Mouse (Mus musculus) adrenal gland, postnatal 4 days (tissue): Measurements from ENCODE around the gene Gm5862. TPM values are rescaled to one million over a fixed set of nuclear protein-coding genes. Genes with fewer than 3 reads are reported as not detected.
"Not testable (repeated sequence)": the region's sequence is repeated elsewhere in the genome, so short reads cannot be mapped to it uniquely, and the experiment has no call there.

ENCODE experiments used
- DNase-seq, 2 experiments: peaks; one replicate each; pipeline ENCODE4 v3.0.0; 2021 to 2022; ENCODE audit warnings: low spot score in 2 of 2, mixed read lengths in 2 of 2
- long read RNA-seq, 2 experiments: library from polyadenylated mRNA; stranded (forward); transcript quantifications; one replicate each; pipeline ENCODE4 v2.0.0; 2021
- total RNA-seq, 2 experiments: library from RNA; stranded (reverse); gene quantifications; 2 replicates each; pipeline ENCODE4 v1.2.3; 2021

Gene Gm5862
- total RNA-seq: not detected
- long read RNA-seq, experiment 1: 0 reads
- long read RNA-seq, experiment 2: 0 reads

DNA sequence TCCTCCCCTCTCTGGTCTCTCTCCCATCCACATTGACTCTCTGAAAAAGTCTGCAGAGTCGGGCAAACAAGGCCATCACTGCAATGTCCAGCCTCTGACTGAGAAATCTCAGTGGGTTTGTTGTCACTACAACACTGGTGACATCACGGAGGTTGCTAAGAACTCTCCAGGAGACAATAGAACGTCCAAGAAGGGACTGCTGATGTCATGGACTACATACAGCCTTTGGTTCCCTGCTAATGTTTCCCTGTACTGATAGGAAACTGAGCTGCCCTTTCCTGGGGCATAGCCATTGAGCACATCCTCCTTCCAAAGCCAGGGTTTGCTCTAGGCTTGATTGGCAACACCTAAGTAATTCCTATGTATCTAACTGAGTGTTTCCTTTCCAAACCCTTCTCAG, at the start of gene Gm5862:
Gene Gm5862, minus strand, starts transcription at position 101 of the 400 bp plus-strand sequence.
- DNase-seq: not testable (repeated sequence)

DNA sequence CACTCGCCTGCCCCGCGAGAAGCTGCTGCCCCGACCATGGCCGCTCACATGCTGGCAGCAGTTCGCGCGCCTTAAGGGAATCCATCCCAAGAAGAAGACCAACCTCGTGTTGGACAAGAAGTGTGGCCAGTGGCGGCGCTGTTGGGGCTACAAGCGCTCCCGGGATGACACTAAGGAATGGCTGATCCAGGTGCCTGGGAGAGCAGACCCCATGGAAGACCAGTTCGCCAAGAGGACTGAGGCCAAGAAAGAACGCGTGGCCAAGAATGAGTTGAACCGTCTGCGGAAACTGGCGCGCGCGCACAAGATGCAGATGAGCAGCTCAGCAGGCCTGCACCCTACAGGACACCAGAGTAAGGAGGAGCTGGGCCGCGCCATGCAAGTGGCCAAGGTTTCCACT, 48.0 kb upstream of the Gm5862 start:
- no peak for DNase-seq

DNA sequence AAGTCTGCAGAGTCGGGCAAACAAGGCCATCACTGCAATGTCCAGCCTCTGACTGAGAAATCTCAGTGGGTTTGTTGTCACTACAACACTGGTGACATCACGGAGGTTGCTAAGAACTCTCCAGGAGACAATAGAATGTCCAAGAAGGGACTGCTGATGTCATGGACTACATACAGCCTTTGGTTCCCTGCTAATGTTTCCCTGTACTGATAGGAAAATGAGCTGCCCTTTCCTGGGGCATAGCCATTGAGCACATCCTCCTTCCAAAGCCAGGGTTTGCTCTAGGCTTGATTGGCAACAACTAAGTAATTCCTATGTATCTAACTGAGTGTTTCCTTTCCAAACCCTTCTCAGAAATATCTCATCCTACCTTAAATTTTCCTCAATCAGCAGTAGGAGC, 35.8 kb upstream of the Gm5862 start, which contains the start of gene Gm7347:
Gene Gm7347, minus strand, starts transcription at position 101 of the 400 bp plus-strand sequence.
- not testable (repeated sequence) for DNase-seq

DNA sequence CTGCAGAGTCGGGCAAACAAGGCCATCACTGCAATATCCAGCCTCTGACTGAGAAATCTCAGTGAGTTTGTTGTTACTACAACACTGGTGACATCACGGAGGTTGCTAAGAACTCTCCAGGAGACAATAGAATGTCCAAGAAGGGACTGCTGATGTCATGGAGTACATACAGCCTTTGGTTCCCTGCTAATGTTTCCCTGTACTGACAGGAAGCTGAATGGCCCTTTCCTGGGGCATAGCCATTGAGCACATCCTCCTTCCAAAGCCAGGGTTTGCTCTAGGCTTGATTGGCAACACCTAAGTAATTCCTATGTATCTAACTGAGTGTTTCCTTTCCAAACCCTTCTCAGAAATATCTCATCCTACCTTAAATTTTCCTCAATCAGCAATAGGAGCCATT, 16.7 kb upstream of the Gm5862 start, which contains the start of gene Speer4a:
Gene Speer4a, minus strand, starts transcription at position 101 of the 400 bp plus-strand sequence.
- not testable (repeated sequence) for DNase-seq

DNA sequence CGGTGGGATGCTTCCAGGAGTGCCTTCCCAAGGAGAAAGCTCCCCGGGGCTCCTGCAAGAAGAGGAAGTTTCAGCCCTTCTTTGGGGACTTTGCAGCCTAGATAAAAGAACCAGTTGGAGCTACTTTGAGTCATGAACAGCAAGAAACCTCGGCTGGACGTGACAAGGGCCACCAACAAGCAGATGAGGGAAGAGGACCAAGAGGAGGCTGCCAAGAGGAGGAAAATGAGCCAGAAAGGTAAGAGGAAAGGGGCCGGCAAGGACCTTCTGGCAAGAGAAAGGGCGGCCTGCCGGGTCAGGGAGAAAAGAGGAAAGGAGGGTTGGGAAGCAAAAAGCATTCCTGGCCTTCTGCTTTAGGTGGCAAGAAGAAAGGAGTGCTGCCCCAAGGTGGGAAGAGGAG, 15.0 kb downstream of the Gm5862 start:
- not testable (repeated sequence) for DNase-seq

DNA sequence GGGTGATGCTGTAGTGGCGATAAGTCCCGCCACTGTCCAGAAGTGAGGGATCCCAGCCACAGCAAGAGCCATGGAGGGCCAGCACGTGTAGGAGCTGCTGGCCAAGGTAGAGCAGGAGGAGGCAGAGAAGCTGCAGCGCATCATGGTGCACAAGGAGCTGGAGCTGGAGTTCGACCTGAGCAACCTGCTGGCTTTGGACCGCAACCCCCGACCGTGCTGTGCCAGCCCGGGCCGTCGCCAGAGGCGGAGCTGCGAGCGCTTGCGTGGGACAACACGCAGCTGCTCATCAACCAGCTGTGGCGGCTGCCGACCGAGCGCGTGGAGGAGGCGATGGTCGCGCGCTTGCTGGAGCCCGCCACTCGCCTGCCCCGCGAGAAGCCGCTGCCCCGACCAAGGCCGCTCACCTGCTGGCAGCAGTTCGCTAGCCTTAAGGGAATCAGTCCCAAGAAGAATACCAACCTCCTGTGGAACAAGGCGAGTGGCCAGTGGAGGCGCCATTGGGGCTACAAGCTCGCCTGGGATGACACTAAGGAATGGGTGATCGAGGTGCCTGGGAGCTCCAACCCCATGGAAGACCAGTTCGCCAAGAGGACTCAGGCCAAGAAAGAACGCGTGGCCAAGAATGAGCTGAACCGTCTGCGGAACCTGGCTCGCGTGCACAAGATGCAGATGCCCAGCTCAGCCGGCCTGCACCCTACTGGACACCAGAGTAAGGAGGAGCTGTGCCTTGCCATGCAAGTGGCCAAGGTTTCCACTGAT, 15.6 kb downstream of the Gm5862 start:
- DNase-seq: peak; percentile 4 to 5

DNA sequence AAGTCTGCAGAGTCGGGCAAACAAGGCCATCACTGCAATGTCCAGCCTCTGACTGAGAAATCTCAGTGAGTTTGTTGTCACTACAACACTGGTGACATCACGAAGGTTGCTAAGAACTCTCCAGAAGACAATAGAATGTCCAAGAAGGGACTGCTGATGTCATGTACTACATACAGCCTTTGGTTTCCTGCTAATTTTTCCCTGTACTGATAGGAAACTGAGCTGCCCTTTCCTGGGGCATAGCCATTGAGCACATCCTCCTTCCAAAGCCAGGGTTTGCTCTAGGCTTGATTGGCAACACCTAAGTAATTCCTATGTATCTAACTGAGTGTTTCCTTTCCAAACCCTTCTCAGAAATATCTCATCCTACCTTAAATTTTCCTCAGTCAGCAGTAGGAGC, 18.0 kb downstream of the Gm5862 start, which contains the start of gene Gm1979:
Gene Gm1979, minus strand, starts transcription at position 101 of the 400 bp plus-strand sequence.
- DNase-seq: not testable (repeated sequence)

DNA sequence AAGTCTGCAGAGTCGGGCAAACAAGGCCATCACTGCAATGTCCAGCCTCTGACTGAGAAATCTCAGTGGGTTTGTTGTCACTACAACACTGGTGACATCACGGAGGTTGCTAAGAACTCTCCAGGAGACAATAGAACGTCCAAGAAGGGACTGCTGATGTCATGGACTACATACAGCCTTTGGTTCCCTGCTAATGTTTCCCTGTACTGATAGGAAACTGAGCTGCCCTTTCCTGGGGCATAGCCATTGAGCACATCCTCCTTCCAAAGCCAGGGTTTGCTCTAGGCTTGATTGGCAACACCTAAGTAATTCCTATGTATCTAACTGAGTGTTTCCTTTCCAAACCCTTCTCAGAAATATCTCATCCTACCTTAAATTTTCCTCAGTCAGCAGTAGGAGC, 34.2 kb downstream of the Gm5862 start, which contains the start of gene Gm21698:
Gene Gm21698, minus strand, starts transcription at position 101 of the 400 bp plus-strand sequence.
- DNase-seq: not testable (repeated sequence)

DNA sequence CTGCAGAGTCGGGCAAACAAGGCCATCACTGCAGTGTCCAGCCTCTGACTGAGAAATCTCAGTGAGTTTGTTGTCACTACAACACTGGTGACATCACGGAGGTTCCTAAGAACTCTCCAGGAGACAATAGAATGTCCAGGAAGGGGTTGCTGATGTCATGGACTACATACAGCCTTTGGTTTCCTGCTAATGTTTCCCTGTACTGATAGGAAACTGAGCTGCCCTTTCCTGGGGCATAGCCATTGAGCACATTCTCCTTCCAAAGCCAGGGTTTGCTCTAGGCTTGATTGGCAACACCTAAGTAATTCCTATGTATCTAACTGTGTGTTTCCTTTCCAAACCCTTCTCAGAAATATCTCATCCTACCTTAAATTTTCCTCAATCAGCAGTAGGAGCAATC, 50.2 kb downstream of the Gm5862 start, which contains the start of gene Gm21680:
Gene Gm21680, minus strand, starts transcription at position 101 of the 400 bp plus-strand sequence.
- DNase-seq: not testable (repeated sequence)

Other genes with a start within 250 kb of the Gm5862 start
- not detected for gene Gm21663, start 80.5 kb downstream of the Gm5862 start, total RNA-seq
- not detected for gene Gm21671, start 68.5 kb downstream of the Gm5862 start, total RNA-seq
- not detected for gene Gm21680, start 50.3 kb downstream of the Gm5862 start, total RNA-seq
- gene Gm21698, start 34.3 kb downstream of the Gm5862 start, total RNA-seq: not detected
- not detected for gene Gm1979, start 18.1 kb downstream of the Gm5862 start, total RNA-seq
- gene Speer4a, start 16.6 kb upstream of the Gm5862 start, total RNA-seq: under 1 TPM; 0.08 to 0.14 TPM
- gene Gm7347, start 35.7 kb upstream of the Gm5862 start, total RNA-seq: not detected
- gene Gm10471, start 66.4 kb upstream of the Gm5862 start, total RNA-seq: not detected
- gene 5031410I06Rik, start 82.4 kb upstream of the Gm5862 start, total RNA-seq: not detected
- not detected for gene Gm10220, start 98.5 kb upstream of the Gm5862 start, total RNA-seq
- under 1 TPM; 0.45 to 0.50 TPM for gene Gm7361, start 234.8 kb upstream of the Gm5862 start, total RNA-seq